Mouse (Mus musculus) liver, embryonic 14.5 days (tissue): ENCODE data around the gene Grb14.
A peak's percentile ranks its signal among the peaks of the same experiment; 100 is the strongest.

Experiments
- CTCF ChIP-seq: IDR thresholded peaks from 2 replicates; pipeline ENCODE4 v1.5.1; 2016; ENCODE audit warnings: antibody characterized with exemption, low read depth, control low read depth
- EP300 ChIP-seq: IDR thresholded peaks from 2 replicates; pipeline ENCODE4 v1.6.1; 2016; ENCODE audit warnings: antibody characterized with exemption, low read depth

GRCm38 (mm10) chr2:64965227-64965864 lies 59.4 kb downstream of the Grb14 start:
- peak; percentile 43; the same call in 1 of the 2 replicates for TF ChIP-seq CTCF
- no peak for TF ChIP-seq EP300
